Mouse (Mus musculus): ENCODE data around the gene Ubac2. TPM values are rescaled to one million over a fixed set of nuclear protein-coding genes. Genes with fewer than 3 reads are reported as not detected.
A peak's percentile ranks its signal among the peaks of the same experiment; 100 is the strongest.

Ubac2 gene
- total RNA-seq, 2 experiments from 2014 or later, result 33.5 to 34.0 TPM

GRCm38 (mm10) chr14:121919752-121920151 is 41.3 kb downstream of the Ubac2 start:
- DNase-seq (ENCODE audit: low spot score in 2 of 2), result peak; percentile 21 to 42
- intact Hi-C loops (cut with DNase I), result loop anchor here (2.0 to 10.0 kb wide), 2 partner anchors 55 to 205 kb away; no protein-coding TSS in a partner anchor

- no peak for DNase-seq (ENCODE audit: low spot score in 2 of 2)
- intact Hi-C loops (cut with DNase I), result loop anchor here (2.0 to 10.0 kb wide), 2 partner anchors 56 to 204 kb away; no protein-coding TSS in a partner anchor
Measured at GRCm38 (mm10) chr14:121920511-121921124, 42.2 kb downstream of the Ubac2 start.

GRCm38 (mm10) chr14:121922016-121922415 is 43.6 kb downstream of the Ubac2 start:
- intact Hi-C loops (cut with DNase I), result loop anchor here (10.0 kb wide), 1 partner anchor 203 kb away; no protein-coding TSS in a partner anchor

GRCm38 (mm10) chr14:121922731-121923130 is 44.3 kb downstream of the Ubac2 start:
- DNase-seq (ENCODE audit: low spot score in 2 of 2), result no peak
- intact Hi-C loops (cut with DNase I), result loop anchor here (10.0 kb wide), 1 partner anchor 202 kb away; no protein-coding TSS in a partner anchor

More at GRCm38 (mm10) chr14:121922016-121922415, 43.6 kb downstream of the Ubac2 start:
- no peak for DNase-seq (ENCODE audit: low spot score in 2 of 2)

- DNase-seq (ENCODE audit: low spot score in 2 of 2), result no peak
- intact Hi-C loops (cut with DNase I), result loop anchor here (10.0 kb wide), 1 partner anchor 200 kb away; no protein-coding TSS in a partner anchor
Measured at GRCm38 (mm10) chr14:121924876-121925275, 46.5 kb downstream of the Ubac2 start.

GRCm38 (mm10) chr14:121926901-121927300 is 48.5 kb downstream of the Ubac2 start:
- no peak for DNase-seq (ENCODE audit: low spot score in 2 of 2)
- intact Hi-C loops (cut with DNase I), result loop anchor here (10.0 kb wide), 1 partner anchor 198 kb away; no protein-coding TSS in a partner anchor

- intact Hi-C loops (cut with DNase I), result loop anchor here (10.0 kb wide), 1 partner anchor 197 kb away; no protein-coding TSS in a partner anchor
- no peak for DNase-seq (ENCODE audit: low spot score in 2 of 2)
Measured at GRCm38 (mm10) chr14:121927451-121927850, 49.0 kb downstream of the Ubac2 start.

GRCm38 (mm10) chr14:121928375-121929137 is 50.1 kb downstream of the Ubac2 start:
- intact Hi-C loops (cut with DNase I), result loop anchor here (1.0 to 10.0 kb wide), 2 partner anchors 132 to 196 kb away; no protein-coding TSS in a partner anchor

GRCm38 (mm10) chr14:121929243-121929951 is 51.0 kb downstream of the Ubac2 start:
- intact Hi-C loops (cut with DNase I), result loop anchor here (10.0 kb wide), 1 partner anchor 195 kb away; no protein-coding TSS in a partner anchor
- DNase-seq (ENCODE audit: low spot score in 2 of 2), result no peak

More at GRCm38 (mm10) chr14:121928375-121929137, 50.1 kb downstream of the Ubac2 start:
- peak; percentile 50 to 75 for DNase-seq (ENCODE audit: low spot score in 2 of 2)

- intact Hi-C loops (cut with DNase I), result no loop called here
- no peak for DNase-seq (ENCODE audit: low spot score in 2 of 2)
Measured at GRCm38 (mm10) chr14:121930731-121931383, 52.4 kb downstream of the Ubac2 start.

GRCm38 (mm10) chr14:121931594-121931993 is 53.2 kb downstream of the Ubac2 start:
- intact Hi-C loops (cut with DNase I), result no loop called here
- no peak for DNase-seq (ENCODE audit: low spot score in 2 of 2)

GRCm38 (mm10) chr14:121932180-121932579 is 53.8 kb downstream of the Ubac2 start:
- no peak for DNase-seq (ENCODE audit: low spot score in 2 of 2)
- intact Hi-C loops (cut with DNase I), result no loop called here

GRCm38 (mm10) chr14:121933906-121934596 is 55.6 kb downstream of the Ubac2 start:
- no peak for DNase-seq (ENCODE audit: low spot score in 2 of 2)
- intact Hi-C loops (cut with DNase I), result no loop called here

- intact Hi-C loops (cut with DNase I), result no loop called here
Measured at GRCm38 (mm10) chr14:121934597-121934946, 56.2 kb downstream of the Ubac2 start.

GRCm38 (mm10) chr14:121936356-121936755 is 57.9 kb downstream of the Ubac2 start:
- no peak for DNase-seq (ENCODE audit: low spot score in 2 of 2)
- intact Hi-C loops (cut with DNase I), result no loop called here

More at GRCm38 (mm10) chr14:121934597-121934946, 56.2 kb downstream of the Ubac2 start:
- no peak for DNase-seq (ENCODE audit: low spot score in 2 of 2)

GRCm38 (mm10) chr14:121936856-121937255 is 58.4 kb downstream of the Ubac2 start:
- intact Hi-C loops (cut with DNase I), result no loop called here
- DNase-seq (ENCODE audit: low spot score in 2 of 2), result no peak

GRCm38 (mm10) chr14:121937601-121938255 is 59.3 kb downstream of the Ubac2 start:
- DNase-seq (ENCODE audit: low spot score in 2 of 2), result no peak
- intact Hi-C loops (cut with DNase I), result no loop called here
